Mouse (Mus musculus) CH12.LX (cell line): ENCODE results near the gene Slc13a2. TPM values are rescaled to one million over a fixed set of nuclear protein-coding genes. Genes with fewer than 3 reads are reported as not detected.
A peak's percentile ranks its signal among the peaks of the same experiment; 100 is the strongest.

Experiments used
- DNase-seq: peaks from one replicate; pipeline ENCODE4 v3.0.0-alpha.2; 2013; ENCODE audit errors: extremely low read depth
- H3K27ac ChIP-seq: 2 replicates; pipeline ENCODE4 v1.5.1; 2012; ENCODE audit warnings: low read depth, mild to moderate bottlenecking, control low read depth, moderate library complexity; ENCODE audit not compliant: insufficient read depth
- H3K27me3 ChIP-seq: replicated peaks from 2 replicates; pipeline ENCODE3; 2012; ENCODE audit warnings: inconsistent platforms
- H3K36me3 ChIP-seq, 2 experiments: replicated peaks in 1 of 2; 2 replicates each; pipeline versions ENCODE3 to v1.6.1; 2012; ENCODE audit warnings: inconsistent platforms in 1 of 2, low read length in 1 of 2, mild to moderate bottlenecking in 1 of 2, mixed read lengths in 1 of 2, moderate library complexity in 1 of 2; ENCODE audit not compliant: control insufficient read depth in 1 of 2, insufficient read depth in 1 of 2
- H3K4me1 ChIP-seq, 2 experiments: 2 replicates each; pipeline ENCODE4 v1.6.1; 2012; ENCODE audit warnings: inconsistent platforms in 1 of 2, moderate library complexity in 1 of 2; ENCODE audit not compliant: insufficient read depth in 2 of 2, control insufficient read depth in 1 of 2
- H3K4me2 ChIP-seq: 2 replicates; pipeline ENCODE4 v1.6.1; 2012; ENCODE audit warnings: low read depth, mild to moderate bottlenecking, control low read depth; ENCODE audit not compliant: poor library complexity, insufficient read depth, severe bottlenecking
- H3K4me3 ChIP-seq, 3 experiments: fragments of 150-350 bp in 1 of 3; sonication (generic) in 1 of 3; replicated peaks in 1 of 3; 2 replicates each; pipeline versions ENCODE3 to v1.5.1; 2011 to 2012; ENCODE audit warnings: low read depth in 2 of 3, low read length in 2 of 3, mild to moderate bottlenecking in 2 of 3, moderate library complexity in 2 of 3, control low read depth in 1 of 3, improper control_type of control experiment in 1 of 3, inconsistent platforms in 1 of 3, mixed read lengths in 1 of 3; ENCODE audit not compliant: poor library complexity in 1 of 3
- H3K79me2 ChIP-seq: replicated peaks from 2 replicates; pipeline ENCODE4 v1.6.1; 2012; ENCODE audit warnings: mild to moderate bottlenecking, moderate library complexity; ENCODE audit not compliant: control insufficient read depth, poor library complexity, insufficient read depth, severe bottlenecking; ENCODE audit errors: extremely low read depth
- H3K9ac ChIP-seq: 2 replicates; pipeline ENCODE4 v1.6.1; 2012; ENCODE audit warnings: low read depth, mild to moderate bottlenecking, control low read depth, moderate library complexity; ENCODE audit not compliant: insufficient read depth
- H3K9me3 ChIP-seq: replicated peaks from 2 replicates; pipeline ENCODE3; 2012; ENCODE audit warnings: low read length, inconsistent platforms, mixed read lengths
- BHLHE40 ChIP-seq: IDR thresholded peaks from 2 replicates; pipeline ENCODE4 v1.6.1; 2011; ENCODE audit warnings: mild to moderate bottlenecking, low read depth, low read length, improper control_type of control experiment
- CTCF ChIP-seq, 2 experiments: IDR thresholded peaks in 1 of 2; conservative IDR thresholded peaks in 1 of 2; 2 replicates each; pipeline ENCODE4 v1.5.1; 2011 to 2012; ENCODE audit warnings: low read depth in 2 of 2, low read length in 2 of 2, improper control_type of control experiment in 1 of 2, inconsistent platforms in 1 of 2, mild to moderate bottlenecking in 1 of 2, moderate library complexity in 1 of 2
- EP300 ChIP-seq: IDR thresholded peaks from 2 replicates; pipeline ENCODE4 v1.6.1; 2011; ENCODE audit warnings: low read length, improper control_type of control experiment
- GABPA ChIP-seq: IDR thresholded peaks from 2 replicates; pipeline ENCODE4 v1.6.1; 2012; ENCODE audit warnings: low read depth, low read length, improper control_type of control experiment, inconsistent platforms; ENCODE audit not compliant: insufficient replicate concordance
- IRF4 ChIP-seq: IDR thresholded peaks from 2 replicates; pipeline ENCODE4 v1.6.1; 2014; ENCODE audit warnings: low read depth, mild to moderate bottlenecking, inconsistent platforms, low read length, improper control_type of control experiment
- MAFK ChIP-seq: IDR thresholded peaks from 2 replicates; pipeline ENCODE4 v1.6.1; 2011; ENCODE audit warnings: low read length, improper control_type of control experiment; ENCODE audit not compliant: insufficient replicate concordance
- MAX ChIP-seq: IDR thresholded peaks from 2 replicates; pipeline ENCODE4 v1.6.1; 2011; ENCODE audit warnings: low read length, improper control_type of control experiment
- MAZ ChIP-seq: IDR thresholded peaks from 2 replicates; pipeline ENCODE4 v1.6.1; 2012; ENCODE audit warnings: low read depth, mild to moderate bottlenecking, inconsistent platforms, low read length, improper control_type of control experiment, moderate library complexity
- MEF2A ChIP-seq: IDR thresholded peaks from 2 replicates; pipeline ENCODE4 v1.6.1; 2014; ENCODE audit warnings: low read depth, mild to moderate bottlenecking, inconsistent platforms, low read length, improper control_type of control experiment, borderline replicate concordance
- MXI1 ChIP-seq: IDR thresholded peaks from 2 replicates; pipeline ENCODE4 v1.6.1; 2011; ENCODE audit warnings: mild to moderate bottlenecking, low read depth, low read length, improper control_type of control experiment
- MYC ChIP-seq: IDR thresholded peaks from 2 replicates; pipeline ENCODE4 v1.6.1; 2011; ENCODE audit warnings: low read depth, mild to moderate bottlenecking, improper control_type of control experiment, low read length
- NELFE ChIP-seq: IDR thresholded peaks from 2 replicates; pipeline ENCODE4 v1.6.1; 2011; ENCODE audit warnings: low read depth, low read length, improper control_type of control experiment
- NRF1 ChIP-seq: IDR thresholded peaks from 2 replicates; pipeline ENCODE4 v1.6.1; 2014; ENCODE audit warnings: low read depth, mild to moderate bottlenecking, inconsistent platforms, low read length, improper control_type of control experiment, moderate library complexity
- PAX5 ChIP-seq: IDR thresholded peaks from 2 replicates; pipeline ENCODE4 v1.6.1; 2012; ENCODE audit warnings: low read length, inconsistent platforms, mixed read lengths
- RAD21 ChIP-seq: IDR thresholded peaks from 2 replicates; pipeline ENCODE4 v1.6.1; 2011; ENCODE audit warnings: low read depth, mild to moderate bottlenecking, low read length, improper control_type of control experiment, moderate library complexity
- SIN3A ChIP-seq: IDR thresholded peaks from 2 replicates; pipeline ENCODE4 v1.6.1; 2012; ENCODE audit warnings: low read length, improper control_type of control experiment, inconsistent platforms
- TBP ChIP-seq: conservative IDR thresholded peaks from 2 replicates; pipeline ENCODE4 v1.6.1; 2011; ENCODE audit warnings: low read depth, low read length, improper control_type of control experiment
- TCF12 ChIP-seq: IDR thresholded peaks from 2 replicates; pipeline ENCODE4 v1.6.1; 2014; ENCODE audit warnings: low read depth, mild to moderate bottlenecking, inconsistent platforms, low read length, improper control_type of control experiment
- USF2 ChIP-seq: conservative IDR thresholded peaks from 2 replicates; pipeline ENCODE4 v1.6.1; 2011; ENCODE audit warnings: low read depth, low read length, improper control_type of control experiment
- ZC3H11A ChIP-seq: IDR thresholded peaks from 2 replicates; pipeline ENCODE4 v1.6.1; 2012; ENCODE audit warnings: low read depth, mild to moderate bottlenecking, inconsistent platforms, low read length, improper control_type of control experiment
- ZKSCAN1 ChIP-seq: IDR thresholded peaks from 2 replicates; pipeline ENCODE4 v1.6.1; 2012; ENCODE audit warnings: low read depth, inconsistent platforms, low read length, improper control_type of control experiment, borderline replicate concordance
- ZMIZ1 ChIP-seq: IDR thresholded peaks from 2 replicates; pipeline ENCODE4 v1.6.1; 2012; ENCODE audit warnings: low read depth, mild to moderate bottlenecking, inconsistent platforms, low read length, improper control_type of control experiment
- ZNF384 ChIP-seq: IDR thresholded peaks from 2 replicates; pipeline ENCODE4 v1.6.1; 2012; ENCODE audit warnings: low read depth, low read length, improper control_type of control experiment, inconsistent platforms
- dilution Hi-C: fragments of 300-500 bp; cut with MboI; formaldehyde crosslinking; loops from 2 replicates; pipeline ENCODE4 v1.14.3; 2020; ENCODE audit warnings: low sequenced_read_pairs; ENCODE audit not compliant: extremely low pct_unique_long_range_greater_than_20kb, extremely low pct_ligation_motif_present
- in situ Hi-C: fragments of 300-500 bp; cut with MboI; formaldehyde crosslinking; loops from 3 replicates; pipeline ENCODE4 v1.14.3; 2019; ENCODE audit warnings: low sequenced_read_pairs, low pct_ligation_motif_present, low pct_unique_long_range_greater_than_20kb, mixed read lengths
- polyA plus RNA-seq: library from polyadenylated mRNA; unstranded; fragments of >175 nt; gene quantifications from 2 replicates; pipeline ENCODE4 v1.2.1, GENCODE M21; 2012; ENCODE audit warnings: low read depth; ENCODE audit not compliant: insufficient read length
- total RNA-seq, 2 experiments: library from RNA; depleted of rRNA; stranded (reverse); fragments of 300-350 nt in 1 of 2; fragments of >200 nt in 1 of 2; gene quantifications; 2 replicates each; pipeline ENCODE4 v1.2.3; 2012 to 2014

Gene Slc13a2
- total and polyA plus RNA-seq, 3 experiments: not detected

- TF ChIP-seq ZNF384 (no peak), TCF12 (0 out of 2 replicates have a peak, but pooled peaks have one; percentile 22), NRF1 (peak; percentile 81), MAZ (no peak), MXI1 (no peak), USF2 (no peak), BHLHE40 (no peak), PAX5 (no peak)
Measured at GRCm38 (mm10) chr11:78397397-78397796, 24.6 kb downstream of the Slc13a2 start (continued).

DNA sequence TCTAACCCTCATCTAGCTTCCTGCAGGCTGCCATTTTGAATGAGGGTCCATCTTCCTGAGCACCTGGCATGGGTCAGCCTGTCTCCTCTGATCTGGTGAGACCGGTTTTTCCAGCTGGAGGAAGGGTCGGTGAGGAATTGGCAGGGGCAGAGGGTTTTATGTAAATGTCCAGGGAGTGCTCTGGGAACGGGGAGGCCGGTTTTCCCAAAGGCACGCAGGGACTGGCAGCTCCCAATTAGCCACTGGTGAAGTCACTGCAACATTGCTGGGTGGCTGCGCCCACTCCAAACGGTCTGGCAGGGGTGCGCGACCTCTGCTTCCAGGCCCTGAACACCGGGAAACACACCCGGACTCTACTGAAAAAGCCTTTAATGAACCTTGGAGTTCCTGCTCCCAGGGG lies 25.1 kb downstream of the Slc13a2 start:
- in situ Hi-C loops (no loop called here), dilution Hi-C loops (no loop called here)
- Histone ChIP-seq H3K4me3 (no peak overlapping the region), H3K4me1 (peaks cover 9 to 27% of the 10 kb centered on the region in 2 experiments; a peak in 3 of 4 replicates), H3K4me2 (no peak overlapping the region), H3K36me3 (no peaks in the 10 kb centered on the region), H3K27ac (no peak overlapping the region), H3K9me3 (no peaks in the 10 kb centered on the region), H3K27me3 (peaks cover 28% of the 10 kb centered on the region), H3K9ac (no peak overlapping the region), H3K79me2 (no peaks in the 10 kb centered on the region)
- no peak for DNase-seq
- TF ChIP-seq PAX5 (no peak), NELFE (no peak), EP300 (no peak), RAD21 (no peak), MAX (no peak), NRF1 (no peak), ZC3H11A (no peak), CTCF (conservative IDR thresholded peaks at IDR 0.05 in 1 of 2, IDR thresholded peaks at IDR 0.05 in 1 of 2; ENCODE audit: low read depth in 2 of 2, low read length in 2 of 2) (no peak), ZKSCAN1 (no peak), IRF4 (no peak), ZNF384 (no peak), SIN3A (no peak), MAFK (no peak), ZMIZ1 (no peak), MYC (no peak), MAZ (no peak), MEF2A (no peak), GABPA (no peak), TBP (no peak)
